Mouse (Mus musculus) stomach, postnatal 0 days (tissue): ENCODE data around the gene Basp1.

ENCODE experiments used
- CTCF ChIP-seq: IDR thresholded peaks from 2 replicates; pipeline ENCODE4 v1.5.1; 2016; ENCODE audit warnings: antibody characterized with exemption, low read depth, mild to moderate bottlenecking, moderate library complexity
- EP300 ChIP-seq: optimal IDR thresholded peaks from 2 replicates; pipeline ENCODE3; 2016; ENCODE audit warnings: antibody characterized with exemption

- no peak for TF ChIP-seq EP300
- TF ChIP-seq CTCF = no peak
These were observed 7.6 kb downstream of the Basp1 start for GRCm38 (mm10) chr15:25405926-25406325.
